Comparison of ENCODE assay signal across 9 mouse cellular contexts in genomic region chr19:7278200-7278906, GRCm38 (mm10). TPM values are rescaled to one million over a fixed set of nuclear protein-coding genes. Genes with fewer than 3 reads are reported as not detected.
DNase-seq lines count a peak whose midpoint lies in the region; ATAC-seq and TF ChIP-seq lines count a peak whose summit lies in the region.
"Had no signal": no experiment of that assay in that cellular context is flagged by ENCODE, and none has a peak within 500 bp of the region (broad histone marks: within the 10 kb centered on the region; RNA-seq: fewer than 3 reads in every experiment).

No protein-coding gene starts in this region.

- H3K27me3 ChIP-seq in stomach, embryonic 15.5 days (replicated peaks) = no peaks in the 10 kb centered on the region
- no peaks in the 10 kb centered on the region for H3K27me3 ChIP-seq in stomach, postnatal 0 days (ENCODE audit: control insufficient read depth, insufficient read depth, low read length)
- no peaks in the 10 kb centered on the region for H3K27me3 ChIP-seq in forebrain, embryonic 11.5 days (ENCODE audit: control insufficient read depth, insufficient read depth, low read length)
- no peaks in the 10 kb centered on the region for H3K27me3 ChIP-seq in hindbrain, postnatal 0 days (ENCODE audit: insufficient read depth, low read length)
- H3K27me3 ChIP-seq in neural tube, embryonic 15.5 days (replicated peaks) = no peaks in the 10 kb centered on the region
- H3K27me3 ChIP-seq: heart, embryonic 15.5 days had no signal

- no peak for ATAC-seq in stomach, embryonic 15.5 days (ENCODE audit: insufficient read depth, low FRiP score, low read depth)
- ATAC-seq in stomach, postnatal 0 days (ENCODE audit: low FRiP score, low TSS enrichment) = no peak
- ATAC-seq in forebrain, embryonic 11.5 days (replicated peaks; ENCODE audit: low FRiP score) = no peak
- no peak for ATAC-seq in hindbrain, postnatal 0 days
- no peak for ATAC-seq in neural tube, embryonic 15.5 days (ENCODE audit: low FRiP score)
- ATAC-seq in frontal cortex, adult (ENCODE audit: low TSS enrichment) = no peak

- H3K9me3 ChIP-seq in stomach, embryonic 15.5 days = no peaks in the 10 kb centered on the region
- no peaks in the 10 kb centered on the region for H3K9me3 ChIP-seq in stomach, postnatal 0 days (ENCODE audit: control insufficient read depth, low read length)
- no peaks in the 10 kb centered on the region for H3K9me3 ChIP-seq in forebrain, embryonic 11.5 days (ENCODE audit: control insufficient read depth, low read length)
- H3K9me3 ChIP-seq in hindbrain, postnatal 0 days (ENCODE audit: low read length) = no peaks in the 10 kb centered on the region
- H3K9me3 ChIP-seq in neural tube, embryonic 15.5 days (replicated peaks) = no peaks in the 10 kb centered on the region
- H3K9me3 ChIP-seq: G1E; heart, embryonic 15.5 days had no signal

- 75% methylated on average over 6 of the region's 6 CpGs for WGBS in stomach, embryonic 15.5 days
- WGBS in stomach, postnatal 0 days = 72% methylated on average over 6 of the region's 6 CpGs
- 86% methylated on average over 6 of the region's 6 CpGs for WGBS in forebrain, embryonic 11.5 days
- 51% methylated on average over 6 of the region's 6 CpGs for WGBS in hindbrain, postnatal 0 days
- 62% methylated on average over 6 of the region's 6 CpGs for WGBS in neural tube, embryonic 15.5 days

- H3K4me1 ChIP-seq in stomach, embryonic 15.5 days = peaks cover 23% of the 10 kb centered on the region
- H3K4me1 ChIP-seq in stomach, postnatal 0 days (replicated peaks; ENCODE audit: control insufficient read depth, insufficient read depth) = no peaks in the 10 kb centered on the region; the same call in 1 of the 2 replicates
- peaks cover 18% of the 10 kb centered on the region for H3K4me1 ChIP-seq in forebrain, embryonic 11.5 days (replicated peaks; ENCODE audit: control insufficient read depth, insufficient read depth, low read length)
- H3K4me1 ChIP-seq in hindbrain, postnatal 0 days (ENCODE audit: insufficient read depth, low read length) = peaks cover 22% of the 10 kb centered on the region; the same call in 1 of the 2 replicates
- peaks cover 51% of the 10 kb centered on the region for H3K4me1 ChIP-seq in neural tube, embryonic 15.5 days

- H3K4me3 ChIP-seq in stomach, embryonic 15.5 days (replicated peaks) = no peak overlapping the region
- no peak overlapping the region for H3K4me3 ChIP-seq in stomach, postnatal 0 days (ENCODE audit: low read depth, low read length)
- no peak overlapping the region for H3K4me3 ChIP-seq in forebrain, embryonic 11.5 days (ENCODE audit: low read depth, low read length)
- H3K4me3 ChIP-seq in hindbrain, postnatal 0 days (ENCODE audit: low read length) = no peak overlapping the region
- no peak overlapping the region for H3K4me3 ChIP-seq in neural tube, embryonic 15.5 days (replicated peaks)
- H3K4me3 ChIP-seq: heart, embryonic 15.5 days had no signal

- no peak overlapping the region for H3K4me2 ChIP-seq in stomach, embryonic 15.5 days
- no peak overlapping the region for H3K4me2 ChIP-seq in stomach, postnatal 0 days (replicated peaks; ENCODE audit: low read depth)
- no peak overlapping the region for H3K4me2 ChIP-seq in forebrain, embryonic 11.5 days (ENCODE audit: low read depth, low read length, severe bottlenecking)
- no peak overlapping the region for H3K4me2 ChIP-seq in hindbrain, postnatal 0 days (ENCODE audit: low read depth, low read length)
- H3K4me2 ChIP-seq in neural tube, embryonic 15.5 days = no peak overlapping the region
- H3K4me2 ChIP-seq: heart, embryonic 15.5 days had no signal

- no peak for DNase-seq in stomach, postnatal 0 days (ENCODE audit: low spot score)
- DNase-seq in forebrain, embryonic 11.5 days (ENCODE audit: low spot score) = no peak
- DNase-seq in hindbrain, postnatal 0 days (ENCODE audit: low spot score) = no peak
- DNase-seq in Muller cell, postnatal 12 days (ENCODE audit: inconsistent ontology term) = no peak

- 0 out of 2 replicates have a peak overlapping the region, but pooled peaks have one; percentile 6 for H3K27ac ChIP-seq in stomach, embryonic 15.5 days
- no peak overlapping the region for H3K27ac ChIP-seq in stomach, postnatal 0 days (replicated peaks)
- no peak overlapping the region for H3K27ac ChIP-seq in forebrain, embryonic 11.5 days (ENCODE audit: low read depth, low read length)
- H3K27ac ChIP-seq in hindbrain, postnatal 0 days = peak overlapping the region; percentile 54; the same call in 1 of the 2 replicates
- H3K27ac ChIP-seq in neural tube, embryonic 15.5 days (replicated peaks) = peak overlapping the region; percentile 77
- H3K27ac ChIP-seq: heart, embryonic 15.5 days had no signal

- H3K9ac ChIP-seq in stomach, embryonic 15.5 days = no peak overlapping the region
- H3K9ac ChIP-seq in stomach, postnatal 0 days (ENCODE audit: low read length) = no peak overlapping the region
- peak overlapping the region; percentile 23; the same call in 1 of the 2 replicates for H3K9ac ChIP-seq in forebrain, embryonic 11.5 days (ENCODE audit: low read length)
- peak overlapping the region; percentile 17; the same call in 1 of the 2 replicates for H3K9ac ChIP-seq in hindbrain, postnatal 0 days (replicated peaks; ENCODE audit: low read length)
- H3K9ac ChIP-seq in neural tube, embryonic 15.5 days (replicated peaks) = no peak overlapping the region
- H3K9ac ChIP-seq: heart, embryonic 15.5 days had no signal

- no peak for TF ChIP-seq EP300 in stomach, postnatal 0 days (optimal IDR thresholded peaks at IDR 0.05)

- peaks cover 68% of the 10 kb centered on the region for H3K36me3 ChIP-seq in stomach, embryonic 15.5 days
- peaks cover 46% of the 10 kb centered on the region for H3K36me3 ChIP-seq in stomach, postnatal 0 days (ENCODE audit: control insufficient read depth, insufficient read depth, low read length)
- peaks cover 17% of the 10 kb centered on the region for H3K36me3 ChIP-seq in forebrain, embryonic 11.5 days (ENCODE audit: control insufficient read depth, insufficient read depth, low read length)
- H3K36me3 ChIP-seq in hindbrain, postnatal 0 days (ENCODE audit: insufficient read depth, low read length) = peaks cover 45% of the 10 kb centered on the region
- H3K36me3 ChIP-seq in neural tube, embryonic 15.5 days = peaks cover 71% of the 10 kb centered on the region

- TF ChIP-seq CTCF in stomach, postnatal 0 days (IDR thresholded peaks at IDR 0.05; ENCODE audit: low read depth) = no peak
- no peak for TF ChIP-seq CTCF in hindbrain, postnatal 0 days (IDR thresholded peaks at IDR 0.05; ENCODE audit: low read depth)

RNA-seq across cellular contexts. Expression of gene Rcor2, which starts 11.2 kb away (rescaled TPM):
- polyA plus RNA-seq in stomach, embryonic 15.5 days (2015; fragmentation: Nextera tagmentation; extraction: Ambion mirVana) = 13.4 and 15.0 TPM in 2 replicates
- 2.2 and 2.4 TPM in 2 replicates for polyA plus RNA-seq in stomach, postnatal 0 days (2015; fragmentation: Nextera tagmentation; extraction: Ambion mirVana)
- polyA plus RNA-seq in forebrain, embryonic 11.5 days (2014; fragmentation: Nextera tagmentation; extraction: Ambion mirVana) = 62.8 and 72.4 TPM in 2 replicates
- total RNA-seq in hindbrain, postnatal 0 days (2014; rRNA removed) = 73.2 and 91.7 TPM in 2 replicates
- 14.8 and 16.6 TPM in 2 replicates for polyA plus RNA-seq in hindbrain, postnatal 0 days (2015; fragmentation: Nextera tagmentation; extraction: Ambion mirVana)
- 14.8 and 15.3 TPM in 2 replicates for polyA plus RNA-seq in neural tube, embryonic 15.5 days (2015; fragmentation: Nextera tagmentation; extraction: Ambion mirVana)

RNA-seq across cellular contexts. Expression of gene Naa40, which starts 37.4 kb away (rescaled TPM):
- polyA plus RNA-seq in stomach, embryonic 15.5 days (2015; fragmentation: Nextera tagmentation; extraction: Ambion mirVana) = 47.0 and 51.6 TPM in 2 replicates
- polyA plus RNA-seq in stomach, postnatal 0 days (2015; fragmentation: Nextera tagmentation; extraction: Ambion mirVana) = 20.1 and 20.5 TPM in 2 replicates
- 106 and 107 TPM in 2 replicates for polyA plus RNA-seq in forebrain, embryonic 11.5 days (2014; fragmentation: Nextera tagmentation; extraction: Ambion mirVana)
- total RNA-seq in hindbrain, postnatal 0 days (2014; rRNA removed) = 56.5 and 59.7 TPM in 2 replicates
- 42.7 and 42.8 TPM in 2 replicates for polyA plus RNA-seq in hindbrain, postnatal 0 days (2015; fragmentation: Nextera tagmentation; extraction: Ambion mirVana)
- polyA plus RNA-seq in neural tube, embryonic 15.5 days (2015; fragmentation: Nextera tagmentation; extraction: Ambion mirVana) = 59.6 and 61.3 TPM in 2 replicates

Comparison
In these comparisons a context has a peak if more than half of its experiments do, and no peak if none do; other contexts are left out.
1. H3K27ac ChIP-seq: peak in stomach, embryonic 15.5 days (single experiment), hindbrain, postnatal 0 days (single experiment) and neural tube, embryonic 15.5 days (single experiment); none in stomach, postnatal 0 days (single experiment) and forebrain, embryonic 11.5 days (single experiment).
2. H3K9ac ChIP-seq: peak in forebrain, embryonic 11.5 days (single experiment) and hindbrain, postnatal 0 days (single experiment); none in stomach, embryonic 15.5 days (single experiment), stomach, postnatal 0 days (single experiment) and neural tube, embryonic 15.5 days (single experiment).